In genomic region chr5:141738725-141739124, GRCm38 (mm10) we compare ENCODE assay signal across 12 mouse cellular contexts.
DNase-seq lines count a peak whose midpoint lies in the region; ATAC-seq and TF ChIP-seq lines count a peak whose summit lies in the region.
"Had no signal": no experiment of that assay in that cellular context is flagged by ENCODE, and none has a peak within 500 bp of the region (broad histone marks: within the 10 kb centered on the region; RNA-seq: fewer than 3 reads in every experiment).

No protein-coding gene starts in this region.

- H3K4me3 ChIP-seq in heart, adult 2 months, result no peak overlapping the region
- H3K4me3 ChIP-seq in lung, embryonic 14.5 days (ENCODE audit: low read depth, low read length), result no peak overlapping the region
- no peak overlapping the region for H3K4me3 ChIP-seq in stomach, postnatal 0 days (ENCODE audit: low read depth, low read length)
- no peak overlapping the region for H3K4me3 ChIP-seq in hindbrain, embryonic 14.5 days (replicated peaks; ENCODE audit: low read length)
- H3K4me3 ChIP-seq: myocyte had no signal

- no peak overlapping the region for H3K4me2 ChIP-seq in lung, embryonic 14.5 days
- H3K4me2 ChIP-seq in stomach, postnatal 0 days (replicated peaks; ENCODE audit: low read depth), result no peak overlapping the region
- no peak overlapping the region for H3K4me2 ChIP-seq in hindbrain, embryonic 14.5 days (replicated peaks)

- no peaks in the 10 kb centered on the region for H3K27me3 ChIP-seq in heart, adult 2 months (ENCODE audit: control insufficient read depth, insufficient read depth, low read length)
- no peaks in the 10 kb centered on the region for H3K27me3 ChIP-seq in lung, embryonic 14.5 days (ENCODE audit: insufficient read depth, low read length)
- H3K27me3 ChIP-seq in stomach, postnatal 0 days (ENCODE audit: control insufficient read depth, insufficient read depth, low read length), result no peaks in the 10 kb centered on the region
- no peaks in the 10 kb centered on the region for H3K27me3 ChIP-seq in hindbrain, embryonic 14.5 days (ENCODE audit: control insufficient read depth, insufficient read depth, low read length)

- ATAC-seq in lung, embryonic 14.5 days (ENCODE audit: insufficient read depth), result no peak
- no peak for ATAC-seq in stomach, postnatal 0 days (ENCODE audit: low FRiP score, low TSS enrichment)
- no peak for ATAC-seq in hindbrain, embryonic 14.5 days (ENCODE audit: low FRiP score)
- ATAC-seq: intestine, embryonic 16.5 days had no signal

- H3K27ac ChIP-seq in heart, adult 2 months, result no peak overlapping the region
- no peak overlapping the region for H3K27ac ChIP-seq in lung, embryonic 14.5 days (ENCODE audit: low read depth)
- H3K27ac ChIP-seq in stomach, postnatal 0 days (replicated peaks), result no peak overlapping the region
- no peak overlapping the region for H3K27ac ChIP-seq in hindbrain, embryonic 14.5 days

- no peak for DNase-seq in heart, adult 2 months
- DNase-seq in heart, postnatal 25 days (ENCODE audit: low spot score), result no peak
- DNase-seq in lung, embryonic 14.5 days, result no peak
- no peak for DNase-seq in lung, postnatal 14 days
- DNase-seq in NIH3T3 (ENCODE audit: low read depth), result peak; percentile 2
- no peak for DNase-seq in stomach, postnatal 0 days (ENCODE audit: low spot score)
- DNase-seq in MN1 (ENCODE audit: low spot score), result no peak
- no peak for DNase-seq in hindbrain, embryonic 14.5 days (ENCODE audit: low spot score)
- DNase-seq: cerebellum, adult 11 months; gastrocnemius, postnatal 10 days had no signal

- TF ChIP-seq EP300 in heart, adult 2 months (IDR thresholded peaks at IDR 0.05; ENCODE audit: insufficient read depth, low read depth, low read length), result no peak
- TF ChIP-seq EP300 in stomach, postnatal 0 days (optimal IDR thresholded peaks at IDR 0.05), result no peak

- H3K79me2 ChIP-seq in heart, adult 2 months (replicated peaks; ENCODE audit: control insufficient read depth, insufficient read depth, low read length), result no peaks in the 10 kb centered on the region

- intact Hi-C loops in heart, adult 2 months (cut with DNase I), result no loop called here
- intact Hi-C loops in heart, postnatal 25 days (cut with DNase I), result no loop called here

- TF ChIP-seq POLR2A in heart, adult 2 months (IDR thresholded peaks at IDR 0.05; ENCODE audit: insufficient read depth, low read depth, low read length), result no peak

- H3K9ac ChIP-seq in heart, adult 2 months (ENCODE audit: low read depth, low read length), result no peak overlapping the region
- H3K9ac ChIP-seq in lung, embryonic 14.5 days, result no peak overlapping the region
- no peak overlapping the region for H3K9ac ChIP-seq in stomach, postnatal 0 days (ENCODE audit: low read length)
- no peak overlapping the region for H3K9ac ChIP-seq in hindbrain, embryonic 14.5 days

- peak; percentile 37 for TF ChIP-seq CTCF in heart, adult 2 months (IDR thresholded peaks at IDR 0.05)
- peak; percentile 37; the same call in 1 of the 2 replicates for TF ChIP-seq CTCF in lung, embryonic 14.5 days (IDR thresholded peaks at IDR 0.05; ENCODE audit: low read depth)
- TF ChIP-seq CTCF in stomach, postnatal 0 days (IDR thresholded peaks at IDR 0.05; ENCODE audit: low read depth), result peak; percentile 49; the same call in 1 of the 2 replicates

- WGBS in heart, adult 2 months, result 78% methylated on average over 5 of the region's 5 CpGs
- 71% methylated on average over 5 of the region's 5 CpGs for WGBS in lung, embryonic 14.5 days
- 72% methylated on average over 5 of the region's 5 CpGs for WGBS in stomach, postnatal 0 days
- WGBS in hindbrain, embryonic 14.5 days, result 77% methylated on average over 5 of the region's 5 CpGs

- H3K4me1 ChIP-seq in heart, adult 2 months (ENCODE audit: control insufficient read depth, insufficient read depth, low read length), result no peaks in the 10 kb centered on the region
- H3K4me1 ChIP-seq in lung, embryonic 14.5 days (ENCODE audit: insufficient read depth), result no peaks in the 10 kb centered on the region
- H3K4me1 ChIP-seq in stomach, postnatal 0 days (replicated peaks; ENCODE audit: control insufficient read depth, insufficient read depth), result no peaks in the 10 kb centered on the region
- H3K4me1 ChIP-seq in hindbrain, embryonic 14.5 days (replicated peaks; ENCODE audit: control insufficient read depth, insufficient read depth, low read length), result no peaks in the 10 kb centered on the region

- H3K9me3 ChIP-seq in lung, embryonic 14.5 days (ENCODE audit: low read depth, low read length), result no peaks in the 10 kb centered on the region
- 0 out of 2 replicates have a peak, but pooled peaks cover 3% of the 10 kb centered on the region for H3K9me3 ChIP-seq in stomach, postnatal 0 days (ENCODE audit: control insufficient read depth, low read length)
- H3K9me3 ChIP-seq in hindbrain, embryonic 14.5 days (ENCODE audit: control insufficient read depth, low read length), result no peaks in the 10 kb centered on the region

- no peaks in the 10 kb centered on the region for H3K36me3 ChIP-seq in heart, adult 2 months (ENCODE audit: control insufficient read depth, insufficient read depth, low read length)
- no peaks in the 10 kb centered on the region for H3K36me3 ChIP-seq in lung, embryonic 14.5 days (ENCODE audit: insufficient read depth)
- H3K36me3 ChIP-seq in stomach, postnatal 0 days (ENCODE audit: control insufficient read depth, insufficient read depth, low read length), result no peaks in the 10 kb centered on the region
- no peaks in the 10 kb centered on the region for H3K36me3 ChIP-seq in hindbrain, embryonic 14.5 days (replicated peaks; ENCODE audit: control insufficient read depth, insufficient read depth)
